Mouse (Mus musculus) thymus, adult 2 months (tissue): Measurements from ENCODE around the gene Eif6.

Source experiments
- CTCF ChIP-seq: fragments of 200-500 bp; IDR thresholded peaks from 2 replicates; pipeline ENCODE4 v1.5.1; 2012; ENCODE audit warnings: mild to moderate bottlenecking, control low read depth, low read length, moderate library complexity, borderline replicate concordance; ENCODE audit not compliant: control insufficient read depth, poor library complexity, insufficient read depth; ENCODE audit errors: extremely low read depth
- POLR2A ChIP-seq: fragments of 200-500 bp; IDR thresholded peaks from 2 replicates; pipeline ENCODE4 v1.6.1; 2012; ENCODE audit warnings: mild to moderate bottlenecking, low read length, control low read depth, moderate library complexity; ENCODE audit not compliant: control insufficient read depth, poor library complexity, insufficient read depth; ENCODE audit errors: extremely low read depth

DNA sequence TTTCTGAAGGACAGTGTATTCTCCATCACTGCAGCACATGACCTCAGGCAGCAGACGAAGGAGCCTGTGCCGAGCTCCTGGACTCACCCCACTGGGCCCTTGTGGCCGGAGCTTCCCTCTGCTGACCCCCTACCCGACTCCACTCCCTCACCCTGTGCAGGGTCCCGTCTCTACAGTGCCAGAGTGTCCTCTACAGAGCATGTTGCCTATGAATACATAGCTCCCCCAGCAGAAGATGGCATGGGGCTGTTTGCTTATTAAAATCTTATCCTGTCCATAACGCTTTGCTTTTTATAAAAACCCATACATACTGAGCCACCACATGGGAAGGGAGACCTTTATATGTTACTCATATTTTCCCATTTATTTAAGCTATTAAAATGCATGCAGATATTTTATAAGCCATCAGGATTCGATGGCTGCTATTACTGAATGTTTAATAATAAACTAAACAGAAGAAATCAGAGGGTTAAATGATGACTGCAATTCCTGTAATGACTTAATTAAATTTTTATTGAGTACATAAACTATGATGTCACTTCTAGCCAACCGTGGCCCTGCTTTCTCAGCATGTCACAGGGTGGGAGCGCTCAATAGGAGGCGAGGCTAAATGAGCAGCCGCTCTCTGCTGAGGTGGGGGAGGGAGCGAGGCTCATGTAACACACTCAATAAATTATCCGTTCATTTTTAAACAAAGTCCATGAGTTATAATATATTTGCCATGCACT is 36.0 kb upstream of the Eif6 start:
- TF ChIP-seq POLR2A (no peak), CTCF (no peak)
